Mouse (Mus musculus) limb, embryonic 11.5 days (tissue): ENCODE measurements around the gene Rrbp1. TPM values are rescaled to one million over a fixed set of nuclear protein-coding genes. Genes with fewer than 3 reads are reported as not detected.

ENCODE experiments used
- ATAC-seq: fragments of 200-750 bp; cut with Nextera tagmentation; 2 replicates; pipeline ENCODE4 v1.8.0; 2017; ENCODE audit warnings: low read depth; ENCODE audit not compliant: insufficient number of reproducible peaks, low FRiP score, low TSS enrichment
- DNase-seq: peaks from one replicate; pipeline ENCODE4 v3.0.0-alpha.2; 2015; ENCODE audit warnings: low spot score
- H3K27ac ChIP-seq: fragments of 300-500 bp; sonication (generic); replicated peaks from 2 replicates; pipeline ENCODE4 v1.5.1; 2014; ENCODE audit warnings: low read depth, mild to moderate bottlenecking, low read length
- H3K27me3 ChIP-seq: fragments of 300-500 bp; sonication (generic); 2 replicates; pipeline ENCODE4 v1.6.1; 2014; ENCODE audit warnings: mild to moderate bottlenecking, low read length, mixed read lengths; ENCODE audit not compliant: control insufficient read depth, insufficient read depth
- H3K36me3 ChIP-seq: fragments of 300-500 bp; sonication (generic); 2 replicates; pipeline ENCODE4 v1.6.1; 2014; ENCODE audit warnings: mild to moderate bottlenecking, low read length, moderate library complexity, mixed read lengths; ENCODE audit not compliant: control insufficient read depth, insufficient read depth
- H3K4me1 ChIP-seq: fragments of 300-500 bp; sonication (generic); 2 replicates; pipeline ENCODE4 v1.6.1; 2014; ENCODE audit warnings: low read length, mixed read lengths; ENCODE audit not compliant: control insufficient read depth, insufficient read depth
- H3K4me2 ChIP-seq: fragments of 300-500 bp; sonication (generic); 2 replicates; pipeline ENCODE4 v1.6.1; 2014; ENCODE audit warnings: low read depth, mild to moderate bottlenecking, moderate library complexity; ENCODE audit not compliant: severe bottlenecking
- H3K4me3 ChIP-seq: fragments of 300-500 bp; sonication (generic); 2 replicates; pipeline ENCODE4 v1.5.1; 2014; ENCODE audit warnings: low read depth, low read length
- H3K9ac ChIP-seq: fragments of 300-500 bp; sonication (generic); 2 replicates; pipeline ENCODE4 v1.6.1; 2014; ENCODE audit warnings: mild to moderate bottlenecking, low read length
- H3K9me3 ChIP-seq: fragments of 300-500 bp; sonication (generic); 2 replicates; pipeline ENCODE4 v1.6.1; 2016; ENCODE audit warnings: low read length; ENCODE audit not compliant: control insufficient read depth
- WGBS: fragments of 180-500 bp; shearing (Covaris S2); extraction: QIAGEN DNeasy Blood & Tissue Kit; methylation state at CpG from one replicate; pipeline ENCODE4 v1.1.7; 2014; 5-methylcytosine and 5-hydroxymethylcytosine counted together
- polyA plus RNA-seq: library from polyadenylated mRNA; unstranded; fragments of >200 nt; fragmentation: Nextera tagmentation; extraction: Ambion mirVana; gene quantifications from 2 replicates; pipeline ENCODE4 v1.2.1, GENCODE M21; 2014

The Rrbp1 gene
- polyA plus RNA-seq, 1 experiment from 2014 or later, result 57.0 TPM

DNA sequence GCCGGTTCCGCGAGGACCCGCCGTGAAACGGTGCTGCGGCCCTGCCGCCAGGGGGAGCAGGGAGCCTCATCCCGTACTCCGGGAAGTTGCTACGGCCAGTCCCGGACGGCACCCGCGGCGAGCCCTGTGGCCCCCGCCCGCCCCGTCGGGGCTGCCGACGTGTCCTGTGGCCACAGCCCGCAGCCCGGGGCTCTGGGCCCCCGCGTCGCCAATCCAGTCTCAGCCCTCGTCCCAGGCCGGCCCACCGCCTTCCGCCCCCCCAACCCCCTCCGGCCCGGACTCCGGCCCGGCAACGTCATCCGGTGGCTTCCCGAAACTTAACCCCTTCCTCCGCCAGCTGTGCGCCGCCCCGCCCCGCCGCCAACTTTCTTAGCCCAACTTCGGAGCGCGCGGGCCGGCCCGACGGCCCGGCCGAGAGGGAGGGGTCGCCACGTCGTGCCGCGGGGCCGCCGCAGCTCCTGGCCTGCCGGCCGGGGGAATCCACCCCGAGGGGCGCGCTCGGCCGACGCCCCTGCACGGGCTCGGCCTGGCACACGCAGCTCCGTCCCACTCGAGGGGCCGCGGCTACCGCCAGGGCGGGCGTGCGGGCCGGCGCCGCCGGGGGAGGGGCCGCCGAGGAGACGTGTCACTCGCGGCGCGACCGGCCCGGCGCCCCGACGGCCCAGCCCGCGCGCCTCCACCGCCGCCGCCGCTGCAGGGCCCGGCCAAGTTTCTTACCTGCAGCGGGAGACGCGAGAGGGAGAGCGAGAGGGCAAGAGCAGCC is 600 bp downstream of the Rrbp1 start:
- Histone ChIP-seq H3K4me3 (peak overlapping the region; percentile 83), H3K4me1 (peaks cover 2% of the 10 kb centered on the region; the same call in 1 of the 2 replicates), H3K9me3 (no peaks in the 10 kb centered on the region), H3K36me3 (no peaks in the 10 kb centered on the region), H3K9ac (peak overlapping the region; percentile 87), H3K4me2 (peak overlapping the region; percentile 75), H3K27ac (peak overlapping the region; percentile 89), H3K27me3 (no peaks in the 10 kb centered on the region)
- WGBS, result under 1% methylated on average over 41 of the region's 107 CpGs
- ATAC-seq, result peak; percentile 21; the same call in 1 of the 2 replicates
- DNase-seq, result peak; percentile 87

DNA sequence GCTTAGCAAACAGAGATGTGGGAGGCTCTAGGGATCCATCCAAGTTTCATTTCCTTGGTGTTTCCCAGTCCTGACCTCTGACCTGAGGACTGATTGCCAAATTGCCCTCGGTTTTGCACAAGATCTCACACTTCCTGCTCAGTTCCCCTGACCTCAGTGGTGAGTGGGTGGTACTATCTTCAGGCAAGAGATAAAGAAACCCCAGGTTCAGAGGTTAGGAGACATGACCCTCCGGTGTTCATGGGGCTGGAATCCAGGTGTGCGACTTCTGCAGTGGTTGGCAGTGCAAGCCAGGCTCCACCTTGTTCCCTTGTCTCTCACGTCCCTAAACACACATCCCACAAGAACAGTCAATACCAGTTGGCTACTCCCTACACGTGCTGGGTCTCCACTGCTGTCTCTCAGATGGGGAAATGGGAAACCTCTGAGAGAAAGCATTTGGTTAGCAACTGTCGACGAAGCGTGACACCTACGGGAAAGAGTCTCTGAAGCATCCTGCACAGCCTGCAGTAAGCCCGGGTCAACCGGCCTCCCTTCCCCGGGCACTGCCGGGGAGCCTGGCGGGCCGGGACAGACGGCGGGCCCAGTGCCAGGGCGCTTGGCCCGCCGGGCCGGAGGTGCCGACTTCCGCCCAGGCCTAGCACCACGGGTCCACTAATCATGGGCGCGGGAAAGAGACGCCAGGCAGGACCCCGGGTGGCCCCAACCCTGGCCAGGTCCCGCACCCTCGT is 1.3 kb downstream of the Rrbp1 start:
- H3K36me3 ChIP-seq, result no peaks in the 10 kb centered on the region
- peak overlapping the region; percentile 87 for H3K9ac ChIP-seq
- H3K4me2 ChIP-seq, result peak overlapping the region; percentile 75
- 1% methylated on average over 30 of the region's 30 CpGs for WGBS
- no peaks in the 10 kb centered on the region for H3K27me3 ChIP-seq
- H3K27ac ChIP-seq, result peak overlapping the region; percentile 89; the same call in 1 of the 2 replicates
- ATAC-seq, result 0 out of 2 replicates have a peak, but pooled peaks have one; percentile 10
- DNase-seq, result no peak
- H3K4me1 ChIP-seq, result peaks cover 2% of the 10 kb centered on the region; the same call in 1 of the 2 replicates
- no peaks in the 10 kb centered on the region for H3K9me3 ChIP-seq
- peak overlapping the region; percentile 83 for H3K4me3 ChIP-seq

- Histone ChIP-seq H3K36me3 (no peaks in the 10 kb centered on the region), H3K9ac (no peak overlapping the region)
- no peak for DNase-seq
Measured at GRCm38 (mm10) chr2:144009081-144009480, 2.0 kb downstream of the Rrbp1 start.

DNA sequence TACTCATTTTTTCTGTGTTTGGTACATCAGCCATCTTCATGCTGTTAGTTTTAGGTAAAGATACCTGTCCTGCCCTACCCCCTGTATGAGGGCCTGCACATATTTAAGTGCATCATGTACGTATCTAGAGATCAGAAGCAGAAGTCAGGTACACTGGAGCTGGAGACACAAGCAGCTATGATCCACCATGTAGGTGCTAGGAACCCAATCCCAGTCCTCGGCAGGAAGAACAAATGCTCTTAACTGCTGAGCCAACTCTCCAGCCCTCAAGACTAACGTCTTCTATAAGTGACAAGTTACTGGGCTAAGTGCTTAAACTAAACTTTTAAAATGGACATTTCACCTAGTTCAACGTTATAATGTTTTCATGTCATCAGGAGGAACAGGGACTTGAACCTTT is 3.9 kb downstream of the Rrbp1 start:
- Histone ChIP-seq H3K36me3 (no peaks in the 10 kb centered on the region), H3K27ac (no peak overlapping the region), H3K9me3 (no peaks in the 10 kb centered on the region), H3K4me2 (no peak overlapping the region), H3K4me1 (peaks cover 2% of the 10 kb centered on the region; the same call in 1 of the 2 replicates), H3K4me3 (no peak overlapping the region), H3K27me3 (no peaks in the 10 kb centered on the region), H3K9ac (no peak overlapping the region)
- 89% methylated on average over 4 of the region's 4 CpGs for WGBS
- ATAC-seq, result no peak
- no peak for DNase-seq

More at GRCm38 (mm10) chr2:144009081-144009480, 2.0 kb downstream of the Rrbp1 start:
- Histone ChIP-seq H3K27me3 (no peaks in the 10 kb centered on the region), H3K9me3 (no peaks in the 10 kb centered on the region), H3K4me3 (no peak overlapping the region), H3K27ac (no peak overlapping the region), H3K4me2 (no peak overlapping the region; the same call in 1 of the 2 replicates), H3K4me1 (peaks cover 2% of the 10 kb centered on the region; the same call in 1 of the 2 replicates)
- WGBS, result 85% methylated on average over 1 of the region's 1 CpGs
- no peak for ATAC-seq

GRCm38 (mm10) chr2:144006686-144007085 is 4.4 kb downstream of the Rrbp1 start:
- WGBS, result 93% methylated on average over 6 of the region's 6 CpGs

GRCm38 (mm10) chr2:144005166-144005955 is 5.7 kb downstream of the Rrbp1 start:
- no peak overlapping the region for H3K4me2 ChIP-seq

More at GRCm38 (mm10) chr2:144006686-144007085, 4.4 kb downstream of the Rrbp1 start:
- ATAC-seq, result no peak
- H3K27ac ChIP-seq, result no peak overlapping the region
- H3K36me3 ChIP-seq, result no peaks in the 10 kb centered on the region
- no peak for DNase-seq
- no peaks in the 10 kb centered on the region for H3K9me3 ChIP-seq
- H3K27me3 ChIP-seq, result no peaks in the 10 kb centered on the region
- no peak overlapping the region for H3K9ac ChIP-seq
- peaks cover 2% of the 10 kb centered on the region; the same call in 1 of the 2 replicates for H3K4me1 ChIP-seq
- H3K4me3 ChIP-seq, result no peak overlapping the region
- H3K4me2 ChIP-seq, result no peak overlapping the region

GRCm38 (mm10) chr2:144003544-144003943 is 7.5 kb downstream of the Rrbp1 start:
- Histone ChIP-seq H3K9me3 (no peaks in the 10 kb centered on the region), H3K4me1 (no peaks in the 10 kb centered on the region; the same call in 1 of the 2 replicates), H3K4me3 (no peak overlapping the region), H3K27me3 (no peaks in the 10 kb centered on the region), H3K9ac (no peak overlapping the region), H3K4me2 (no peak overlapping the region), H3K36me3 (no peaks in the 10 kb centered on the region), H3K27ac (no peak overlapping the region)
- WGBS, result 82% methylated on average over 2 of the region's 2 CpGs
- DNase-seq, result no peak
- ATAC-seq, result no peak

More at GRCm38 (mm10) chr2:144005166-144005955, 5.7 kb downstream of the Rrbp1 start:
- Histone ChIP-seq H3K27me3 (no peaks in the 10 kb centered on the region), H3K9me3 (no peaks in the 10 kb centered on the region), H3K4me3 (no peak overlapping the region), H3K4me1 (peaks cover 2% of the 10 kb centered on the region; the same call in 1 of the 2 replicates), H3K36me3 (no peaks in the 10 kb centered on the region), H3K27ac (no peak overlapping the region), H3K9ac (no peak overlapping the region)
- no peak for ATAC-seq
- no peak for DNase-seq
- WGBS, result 82% methylated on average over 6 of the region's 6 CpGs
